Mouse (Mus musculus) bone marrow macrophage, adult 2 months (primary cell): Measurements from ENCODE around the gene Cfd.

ENCODE experiments used
- CTCF ChIP-seq: IDR thresholded peaks from 2 replicates; pipeline ENCODE4 v1.5.1; 2012; ENCODE audit warnings: low read depth, mild to moderate bottlenecking, low read length, moderate library complexity
- POLR2A ChIP-seq: IDR thresholded peaks from 2 replicates; pipeline ENCODE4 v1.6.1; 2012; ENCODE audit warnings: mild to moderate bottlenecking, low read depth, low read length, borderline replicate concordance

- TF ChIP-seq CTCF (no peak), POLR2A (no peak)
These were observed 37.3 kb upstream of the Cfd start for GRCm38 (mm10) chr10:79853392-79853791.
